15 mouse cellular contexts compared by ENCODE assay signal in the genomic region with DNA sequence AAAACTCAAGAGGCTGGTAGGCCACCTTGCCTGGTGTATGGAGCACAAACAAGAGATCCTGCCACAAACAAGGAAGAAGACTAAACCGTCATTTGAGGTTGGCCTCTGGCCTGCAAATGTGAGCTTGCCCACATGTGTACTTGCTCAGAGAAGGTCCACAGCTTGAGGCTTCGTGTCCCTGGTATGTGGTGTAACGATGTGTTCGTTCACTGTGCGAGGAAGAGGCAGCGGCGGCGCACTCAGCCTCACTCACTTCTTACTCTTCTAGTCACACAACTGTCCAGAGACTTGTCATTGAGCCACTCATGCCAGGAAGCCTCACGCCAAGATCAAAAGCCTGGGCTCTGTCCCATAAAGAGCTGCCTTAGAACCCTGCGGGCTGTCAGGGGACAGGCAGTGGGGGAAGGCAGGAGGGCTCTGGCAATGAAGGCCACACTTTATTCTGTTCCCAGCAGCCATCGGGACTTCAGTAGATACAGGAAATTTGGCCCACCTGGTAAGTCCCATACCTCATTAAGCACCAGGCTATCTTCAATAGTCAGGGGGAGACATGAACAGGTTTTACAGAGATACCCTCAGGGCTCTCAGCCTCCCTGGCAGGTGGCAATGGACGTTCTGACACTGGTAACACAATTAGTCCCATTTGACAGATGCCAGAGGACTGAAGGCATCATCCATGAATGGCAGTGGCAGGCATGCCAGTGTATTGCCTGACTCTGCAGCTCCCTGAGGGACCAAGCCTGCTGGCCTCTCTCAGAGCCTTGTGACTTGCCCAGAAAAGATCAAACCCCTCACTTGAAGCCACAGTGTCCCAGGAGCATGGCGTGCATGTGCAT. TPM values are rescaled to one million over a fixed set of nuclear protein-coding genes. Genes with fewer than 3 reads are reported as not detected.
A peak's percentile ranks its signal among the peaks of the same experiment; 100 is the strongest.
DNase-seq lines count a peak whose midpoint lies in the region; ATAC-seq and TF ChIP-seq lines count a peak whose summit lies in the region.
"Had no signal": no experiment of that assay in that cellular context is flagged by ENCODE, and none has a peak within 500 bp of the region (broad histone marks: within the 10 kb centered on the region; RNA-seq: fewer than 3 reads in every experiment).

No protein-coding gene starts in this region.

- TF ChIP-seq CTCF in lung, embryonic 14.5 days (IDR thresholded peaks at IDR 0.05; ENCODE audit: low read depth): no peak

- DNase-seq in gastrocnemius, postnatal 25 days: peak; percentile 36
- DNase-seq in gastrocnemius, postnatal 4 days (ENCODE audit: low spot score in 2 of 2): no peak
- peak; percentile 64 for DNase-seq in lung, embryonic 14.5 days
- DNase-seq in lung, postnatal 25 days (ENCODE audit: low spot score): no peak
- DNase-seq in MN1 (ENCODE audit: low spot score): peak; percentile 20
- peak; percentile 17 for DNase-seq in brain, adult 2 months (ENCODE audit: low read depth, low spot score)
- no peak for DNase-seq in ovary, adult 18-20 months (ENCODE audit: low spot score)
- DNase-seq: cerebellum, adult 2 months; gastrocnemius, postnatal 36 days; kidney, adult 18-20 months; retina, postnatal 1 day had no signal

- no peak overlapping the region for H3K4me2 ChIP-seq in lung, embryonic 14.5 days
- H3K4me2 ChIP-seq: hindbrain, embryonic 12.5 days; limb, embryonic 12.5 days had no signal

- no peaks in the 10 kb centered on the region for H3K36me3 ChIP-seq in lung, embryonic 14.5 days (ENCODE audit: insufficient read depth)
- H3K36me3 ChIP-seq: hindbrain, embryonic 12.5 days; limb, embryonic 12.5 days had no signal

- no peaks in the 10 kb centered on the region for H3K27me3 ChIP-seq in lung, embryonic 14.5 days (ENCODE audit: insufficient read depth, low read length)
- H3K27me3 ChIP-seq: hindbrain, embryonic 12.5 days; limb, embryonic 12.5 days had no signal

- H3K9me3 ChIP-seq in lung, embryonic 14.5 days (ENCODE audit: low read depth, low read length): no peaks in the 10 kb centered on the region
- H3K9me3 ChIP-seq: hindbrain, embryonic 12.5 days; limb, embryonic 12.5 days had no signal

- H3K9ac ChIP-seq in lung, embryonic 14.5 days: no peak overlapping the region
- H3K9ac ChIP-seq: hindbrain, embryonic 12.5 days; limb, embryonic 12.5 days; liver, embryonic 14.5 days had no signal

- H3K4me1 ChIP-seq in lung, embryonic 14.5 days (ENCODE audit: insufficient read depth): peaks cover 11% of the 10 kb centered on the region
- H3K4me1 ChIP-seq: hindbrain, embryonic 12.5 days had no signal

- H3K27ac ChIP-seq in lung, embryonic 14.5 days (ENCODE audit: low read depth): no peak overlapping the region
- H3K27ac ChIP-seq: hindbrain, embryonic 12.5 days; kidney, postnatal 0 days; limb, embryonic 12.5 days; liver, embryonic 14.5 days had no signal

- H3K4me3 ChIP-seq in lung, embryonic 14.5 days (ENCODE audit: low read depth, low read length): no peak overlapping the region
- H3K4me3 ChIP-seq: hindbrain, embryonic 12.5 days; limb, embryonic 12.5 days had no signal

- ATAC-seq in lung, embryonic 14.5 days (ENCODE audit: insufficient read depth): peak; percentile 41

- WGBS in lung, embryonic 14.5 days: 49% methylated on average over 13 of the region's 13 CpGs

RNA-seq across cellular contexts. Expression of a gene that starts 32.3 kb away (rescaled TPM):
- total RNA-seq in gastrocnemius, postnatal 25 days (2021): 1 to 10 TPM; 4.0 to 5.4 TPM
- 1 to 10 TPM; 9.0 to 9.2 TPM for total RNA-seq in gastrocnemius, postnatal 4 days (2021)
- polyA plus RNA-seq in lung, embryonic 14.5 days (2014; fragmentation: Nextera tagmentation; extraction: Ambion mirVana): 15.2 and 15.8 TPM in 2 replicates

Comparison
In these comparisons a context has a peak if more than half of its experiments do, and no peak if none do; other contexts are left out.
1. DNase-seq: peak in gastrocnemius, postnatal 25 days (single experiment), lung, embryonic 14.5 days (single experiment), MN1 (single experiment) and brain, adult 2 months (single experiment); none in gastrocnemius, postnatal 4 days (0 of 2), lung, postnatal 25 days (single experiment) and ovary, adult 18-20 months (single experiment).